Mouse (Mus musculus): ENCODE data around the gene Nedd9. TPM values are rescaled to one million over a fixed set of nuclear protein-coding genes. Genes with fewer than 3 reads are reported as not detected.
A peak's percentile ranks its signal among the peaks of the same experiment; 100 is the strongest.

The Nedd9 gene
- polyA plus RNA-seq, 1 experiment: 65.6 TPM

DNA sequence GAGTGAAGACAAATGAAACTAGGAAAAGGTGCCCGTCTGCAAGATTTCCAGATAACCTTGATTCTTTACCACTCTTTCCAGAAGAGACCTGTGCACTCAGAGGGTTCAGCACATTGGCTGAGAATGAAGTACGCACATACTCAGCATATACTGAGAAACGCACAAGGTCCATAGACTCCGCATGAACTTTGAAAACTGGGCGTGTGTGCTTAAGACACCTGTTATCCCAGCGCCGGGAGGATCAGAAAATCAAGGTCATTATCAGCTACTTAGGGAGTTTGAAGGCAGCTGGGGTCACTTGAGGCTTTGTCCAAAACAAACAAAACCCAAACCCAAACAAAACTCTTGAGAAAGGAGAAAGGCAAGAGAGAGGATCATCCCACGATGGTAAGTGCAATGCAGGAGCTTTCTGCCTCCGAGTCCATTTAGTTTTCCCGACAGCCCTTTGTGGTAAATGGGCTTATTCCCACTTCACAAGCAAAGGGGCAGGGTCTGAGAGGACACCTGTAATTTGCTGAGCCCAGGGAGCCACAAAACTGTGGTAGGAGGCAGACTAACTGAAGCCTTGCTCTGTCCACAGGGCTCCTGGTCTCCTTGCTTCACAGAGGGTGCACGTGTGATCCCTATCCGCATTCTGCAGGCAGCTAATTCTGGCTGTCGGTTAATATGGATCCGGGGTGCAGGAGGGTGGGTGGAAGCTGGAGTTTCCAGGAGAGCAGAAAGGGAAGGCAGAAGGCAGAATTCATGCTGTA, 153.1 kb downstream of the Nedd9 start:
- TF ChIP-seq CTCF (IDR thresholded peaks at IDR 0.05; ENCODE audit: borderline replicate concordance, insufficient read depth, low read length): no peak
- no peak for TF ChIP-seq POLR2A (IDR thresholded peaks at IDR 0.05; ENCODE audit: low read depth, low read length)
- peaks cover 44% of the 10 kb centered on the region for H3K4me1 ChIP-seq (ENCODE audit: control insufficient read depth, insufficient read depth, low read length)
- H3K27ac ChIP-seq (ENCODE audit: insufficient read depth, low read length): peak overlapping the region; percentile 87
- no peak overlapping the region for H3K4me3 ChIP-seq (ENCODE audit: insufficient read depth, low read length)

DNA sequence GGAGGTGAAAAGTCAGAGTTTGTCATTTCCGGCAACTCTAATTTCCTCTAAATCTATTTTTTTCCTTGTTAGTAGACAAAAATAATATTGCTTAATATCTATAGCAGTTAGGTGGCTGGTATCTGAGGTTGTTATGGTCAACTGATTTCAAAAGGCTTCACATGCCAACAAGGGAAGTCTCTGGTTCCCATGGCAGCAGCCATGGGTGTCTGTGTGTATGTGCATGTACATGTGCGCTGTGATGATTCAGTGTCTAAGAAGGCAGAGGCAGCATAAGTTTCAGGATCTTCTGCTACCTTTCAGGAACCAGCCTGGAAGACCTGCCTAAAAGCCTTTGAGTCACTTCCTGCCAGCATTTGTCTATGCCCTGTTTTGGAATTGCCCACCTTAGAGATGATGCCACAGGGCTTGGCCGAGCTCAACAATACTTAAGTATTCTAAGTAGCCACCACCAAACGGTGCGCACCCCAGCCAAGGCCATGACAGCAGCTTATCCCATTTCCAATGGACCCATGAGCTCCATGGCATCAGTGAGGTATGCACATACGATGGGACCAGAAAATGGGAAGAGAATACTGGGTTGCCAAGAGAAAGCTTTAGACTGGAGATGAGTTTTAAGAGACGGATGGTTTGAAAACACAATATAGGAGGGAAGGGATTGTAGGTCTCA, 155.4 kb downstream of the Nedd9 start:
- Histone ChIP-seq H3K27ac (ENCODE audit: insufficient read depth, low read length) (peak overlapping the region; percentile 1; the same call in 1 of the 2 replicates), H3K4me1 (ENCODE audit: control insufficient read depth, insufficient read depth, low read length) (peaks cover 31% of the 10 kb centered on the region), H3K4me3 (ENCODE audit: insufficient read depth, low read length) (no peak overlapping the region)
- TF ChIP-seq POLR2A (IDR thresholded peaks at IDR 0.05; ENCODE audit: low read depth, low read length): no peak
- TF ChIP-seq CTCF (IDR thresholded peaks at IDR 0.05; ENCODE audit: borderline replicate concordance, insufficient read depth, low read length): no peak

DNA sequence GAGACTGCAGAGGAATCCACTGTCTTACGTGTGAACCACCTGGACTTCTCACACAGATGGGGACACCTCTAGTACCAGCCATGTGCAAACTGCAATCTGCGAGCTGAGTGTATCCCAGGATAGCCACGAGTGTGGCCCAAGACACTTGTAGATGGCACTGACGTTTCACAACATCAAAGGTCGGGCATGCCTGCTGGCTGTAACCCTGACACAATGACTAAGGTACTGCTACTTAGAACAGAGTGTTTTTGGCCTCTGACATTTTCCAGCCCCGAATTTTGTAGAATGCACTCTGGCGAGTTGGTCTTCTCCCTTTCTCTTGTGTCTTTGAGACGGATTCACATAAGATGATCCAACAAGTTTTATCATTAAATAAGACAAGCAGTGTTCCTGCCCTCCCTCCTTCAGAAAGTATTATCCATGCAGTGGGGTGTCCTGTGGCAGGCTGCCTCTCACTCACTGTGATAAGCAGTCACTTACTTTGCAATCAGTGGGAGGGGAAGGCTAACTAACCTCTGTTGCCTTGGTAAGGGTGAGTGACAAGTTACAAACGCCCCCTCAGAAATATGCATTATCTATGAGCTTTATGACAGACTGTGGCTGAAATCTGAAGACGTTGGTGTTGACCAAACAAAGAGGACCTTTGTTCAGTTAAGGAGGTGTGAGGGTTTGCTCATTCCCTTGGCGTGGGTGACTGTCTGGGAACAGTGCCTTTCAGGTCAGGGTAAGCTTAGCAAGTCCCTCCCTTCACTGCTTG, 156.4 kb downstream of the Nedd9 start:
- no peak overlapping the region for H3K4me3 ChIP-seq (ENCODE audit: insufficient read depth, low read length)
- no peak for TF ChIP-seq POLR2A (IDR thresholded peaks at IDR 0.05; ENCODE audit: low read depth, low read length)
- TF ChIP-seq CTCF (IDR thresholded peaks at IDR 0.05; ENCODE audit: borderline replicate concordance, insufficient read depth, low read length): no peak
- peak overlapping the region; percentile 13; the same call in 1 of the 2 replicates for H3K27ac ChIP-seq (ENCODE audit: insufficient read depth, low read length)
- H3K4me1 ChIP-seq (ENCODE audit: control insufficient read depth, insufficient read depth, low read length): peaks cover 27% of the 10 kb centered on the region

DNA sequence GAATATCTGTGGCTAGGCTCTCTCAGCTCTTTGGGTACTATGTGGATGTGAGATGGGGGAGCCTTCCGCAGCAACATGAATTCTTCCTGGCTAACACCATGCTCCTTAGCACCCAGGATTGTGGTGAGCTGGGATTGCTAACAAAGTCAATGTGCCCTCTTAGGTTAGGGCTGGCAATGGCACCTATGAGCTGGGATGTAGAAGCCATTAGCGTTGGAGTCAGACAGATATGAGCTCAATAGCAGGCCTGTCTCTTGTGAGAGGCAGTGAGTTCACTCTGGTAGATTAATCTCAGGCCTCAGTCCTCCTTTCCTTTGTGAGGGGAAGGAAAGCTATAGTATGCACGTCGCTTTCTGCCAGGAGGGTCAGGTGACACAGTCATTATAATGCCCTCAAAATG, 157.1 kb downstream of the Nedd9 start:
- H3K4me1 ChIP-seq (ENCODE audit: control insufficient read depth, insufficient read depth, low read length): peaks cover 24% of the 10 kb centered on the region
- no peak overlapping the region for H3K27ac ChIP-seq (ENCODE audit: insufficient read depth, low read length)
- no peak overlapping the region for H3K4me3 ChIP-seq (ENCODE audit: insufficient read depth, low read length)
- TF ChIP-seq CTCF (IDR thresholded peaks at IDR 0.05; ENCODE audit: borderline replicate concordance, insufficient read depth, low read length) (no peak), POLR2A (IDR thresholded peaks at IDR 0.05; ENCODE audit: low read depth, low read length) (no peak)

DNA sequence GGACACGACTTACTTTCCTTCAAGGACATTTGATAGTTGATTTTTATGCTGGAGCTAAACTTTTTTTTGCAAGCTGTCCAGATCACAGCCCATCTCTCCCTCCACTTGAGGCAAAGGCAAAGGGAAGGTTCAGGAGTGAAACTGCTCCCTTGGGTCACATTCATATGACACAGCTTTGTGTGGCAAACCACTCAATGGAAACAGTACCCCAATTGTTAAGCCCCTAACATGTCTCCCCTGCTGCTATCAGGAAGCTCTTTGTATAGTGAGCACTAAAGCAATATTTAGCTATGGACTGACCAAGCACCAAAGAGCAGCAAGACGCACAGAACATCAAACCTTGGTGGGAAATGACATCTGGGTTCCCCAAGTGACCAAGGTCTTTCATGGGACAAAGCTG, 158.7 kb downstream of the Nedd9 start:
- TF ChIP-seq POLR2A (IDR thresholded peaks at IDR 0.05; ENCODE audit: low read depth, low read length): no peak
- TF ChIP-seq CTCF (IDR thresholded peaks at IDR 0.05; ENCODE audit: borderline replicate concordance, insufficient read depth, low read length): no peak
- no peak overlapping the region for H3K27ac ChIP-seq (ENCODE audit: insufficient read depth, low read length)
- H3K4me1 ChIP-seq (ENCODE audit: control insufficient read depth, insufficient read depth, low read length): peaks cover 11% of the 10 kb centered on the region
- H3K4me3 ChIP-seq (ENCODE audit: insufficient read depth, low read length): no peak overlapping the region

DNA sequence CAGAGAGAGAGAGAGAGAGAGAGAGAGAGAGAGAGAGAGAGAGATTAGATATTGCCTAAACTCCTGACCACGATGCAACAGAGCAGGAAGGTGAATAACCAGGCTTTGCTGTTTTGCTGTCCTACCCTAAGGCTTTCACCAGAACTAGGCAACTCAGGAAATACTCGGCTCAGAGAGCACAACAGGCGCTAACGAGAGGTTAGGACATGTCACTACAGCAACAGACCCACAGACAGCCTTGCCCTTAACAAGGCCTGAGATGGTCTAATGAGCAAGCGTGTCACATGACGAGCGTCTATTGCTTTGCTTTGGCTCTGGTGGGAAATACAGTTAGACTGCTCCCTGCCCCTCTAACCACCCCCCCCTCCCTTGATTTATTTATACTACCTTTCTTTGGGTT, 159.6 kb downstream of the Nedd9 start:
- Histone ChIP-seq H3K4me3 (ENCODE audit: insufficient read depth, low read length) (no peak overlapping the region), H3K4me1 (ENCODE audit: control insufficient read depth, insufficient read depth, low read length) (peaks cover 7% of the 10 kb centered on the region), H3K27ac (ENCODE audit: insufficient read depth, low read length) (no peak overlapping the region)
- TF ChIP-seq CTCF (IDR thresholded peaks at IDR 0.05; ENCODE audit: borderline replicate concordance, insufficient read depth, low read length) (no peak), POLR2A (IDR thresholded peaks at IDR 0.05; ENCODE audit: low read depth, low read length) (no peak)

DNA sequence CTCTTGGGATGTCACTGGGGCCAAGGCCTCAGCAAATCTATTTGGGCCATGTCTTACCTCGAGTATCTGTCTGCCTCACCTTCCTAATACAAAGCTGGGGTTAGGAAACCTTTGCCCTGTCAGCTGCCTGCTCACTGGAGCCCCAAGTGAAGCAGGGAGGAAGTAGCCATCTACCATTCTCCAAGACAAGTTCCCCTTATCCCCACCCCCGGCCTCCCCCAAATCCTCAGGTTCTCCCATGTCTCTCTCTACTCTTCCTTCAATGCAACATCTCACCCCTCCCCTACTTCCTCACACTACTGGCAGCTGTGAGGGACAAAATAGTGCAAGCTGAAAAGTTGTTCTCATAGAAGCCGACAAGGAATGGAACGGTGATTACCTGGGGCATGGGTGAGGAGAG, 161.0 kb downstream of the Nedd9 start:
- Histone ChIP-seq H3K4me3 (ENCODE audit: insufficient read depth, low read length) (no peak overlapping the region), H3K4me1 (ENCODE audit: control insufficient read depth, insufficient read depth, low read length) (peaks cover 13% of the 10 kb centered on the region), H3K27ac (ENCODE audit: insufficient read depth, low read length) (no peak overlapping the region)
- no peak for TF ChIP-seq POLR2A (IDR thresholded peaks at IDR 0.05; ENCODE audit: low read depth, low read length)
- no peak for TF ChIP-seq CTCF (IDR thresholded peaks at IDR 0.05; ENCODE audit: borderline replicate concordance, insufficient read depth, low read length)

DNA sequence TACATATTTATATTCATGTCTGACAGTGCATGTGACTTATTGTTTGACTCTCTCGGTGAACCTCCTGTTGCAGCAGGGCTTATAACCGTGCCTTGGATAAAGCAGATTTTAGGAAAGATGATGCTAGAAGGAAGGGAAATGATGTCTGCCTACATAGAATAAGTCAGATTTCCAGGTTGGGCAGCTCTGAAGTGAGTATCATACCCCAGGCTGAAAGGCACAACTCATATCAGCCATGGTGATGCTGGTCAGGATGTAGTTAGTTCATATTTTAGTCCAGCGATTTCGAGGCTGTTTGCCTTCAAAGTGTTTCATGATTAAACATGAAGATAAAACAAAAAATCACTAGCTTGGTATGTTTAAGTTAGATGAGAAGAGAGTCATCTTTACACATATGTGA, 161.8 kb downstream of the Nedd9 start:
- Histone ChIP-seq H3K27ac (ENCODE audit: insufficient read depth, low read length) (no peak overlapping the region), H3K4me3 (ENCODE audit: insufficient read depth, low read length) (no peak overlapping the region), H3K4me1 (ENCODE audit: control insufficient read depth, insufficient read depth, low read length) (peaks cover 8% of the 10 kb centered on the region)
- no peak for TF ChIP-seq CTCF (IDR thresholded peaks at IDR 0.05; ENCODE audit: borderline replicate concordance, insufficient read depth, low read length)
- TF ChIP-seq POLR2A (IDR thresholded peaks at IDR 0.05; ENCODE audit: low read depth, low read length): no peak

DNA sequence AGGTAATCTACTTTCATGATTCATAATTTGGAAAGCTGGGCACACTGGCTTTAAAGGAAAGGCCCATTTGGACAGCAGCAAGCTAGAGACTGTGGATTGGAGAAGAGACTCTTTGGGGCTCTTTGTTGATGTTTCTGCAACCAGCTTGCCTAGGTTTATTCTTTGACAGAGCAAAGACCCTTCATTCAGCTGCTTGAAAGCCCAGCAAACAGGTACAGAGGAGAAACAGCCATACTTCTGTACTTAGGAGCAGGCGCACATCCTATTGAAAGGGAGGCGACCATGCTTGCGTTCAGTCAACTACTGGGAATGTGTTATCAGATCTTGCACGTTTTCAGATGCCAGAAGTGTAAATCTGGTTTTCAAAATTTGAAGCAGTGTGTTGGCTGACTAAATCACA, 162.5 kb downstream of the Nedd9 start:
- Histone ChIP-seq H3K4me1 (ENCODE audit: control insufficient read depth, insufficient read depth, low read length) (peaks cover 8% of the 10 kb centered on the region), H3K4me3 (ENCODE audit: insufficient read depth, low read length) (no peak overlapping the region), H3K27ac (ENCODE audit: insufficient read depth, low read length) (no peak overlapping the region)
- TF ChIP-seq CTCF (IDR thresholded peaks at IDR 0.05; ENCODE audit: borderline replicate concordance, insufficient read depth, low read length): no peak
- TF ChIP-seq POLR2A (IDR thresholded peaks at IDR 0.05; ENCODE audit: low read depth, low read length): no peak
